ENCODE assay signal across 26 mouse cellular contexts in the genomic region with DNA sequence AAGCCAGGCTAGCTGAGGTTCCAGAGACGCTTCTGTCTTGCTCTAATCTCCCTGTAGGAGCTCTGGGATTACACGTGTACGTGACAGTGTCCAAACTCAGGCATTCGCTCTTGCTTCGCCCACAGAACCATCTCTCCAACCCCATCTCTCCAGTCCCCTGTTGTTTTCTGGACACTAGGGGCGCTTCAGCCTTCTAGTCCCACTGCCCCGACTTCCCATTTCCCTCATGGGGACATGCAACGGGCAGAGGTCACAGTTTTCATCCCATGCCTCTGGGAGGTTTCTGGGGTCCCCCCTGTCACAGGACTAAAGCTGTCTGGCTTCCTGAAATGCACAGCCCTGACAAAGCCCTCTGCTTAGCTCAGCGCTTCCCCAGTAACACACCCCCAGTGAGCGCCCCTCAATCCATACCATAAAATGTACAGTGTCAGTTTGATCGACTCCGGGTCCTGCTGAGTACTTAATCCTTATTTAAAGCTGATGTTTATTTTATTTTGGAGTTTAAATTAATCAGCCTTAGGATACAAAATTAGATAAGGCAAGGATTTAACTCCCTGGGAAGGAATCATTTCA.
DNase-seq lines count a peak whose midpoint lies in the region; ATAC-seq lines count a peak whose summit lies in the region.
"Had no signal": no experiment of that assay in that cellular context is flagged by ENCODE, and none has a peak within 500 bp of the region (broad histone marks: within the 10 kb centered on the region; RNA-seq: fewer than 3 reads in every experiment).

No protein-coding gene starts in this region.

- no peak for DNase-seq in forebrain, embryonic 14.5 days (ENCODE audit: low spot score)
- no peak for DNase-seq in neural tube, embryonic 10.5 days (ENCODE audit: extremely low spot score, low spot score)
- DNase-seq in urinary bladder, postnatal 14 days (ENCODE audit: low spot score), result no peak
- no peak for DNase-seq in urinary bladder, postnatal 25 days (ENCODE audit: low spot score)
- DNase-seq: adrenal gland, adult 2 months; cerebellum, adult 18-20 months; cerebellum, postnatal 14 days; kidney, adult 11 months; lung, postnatal 36 days; thymus, postnatal 14 days had no signal

- H3K4me1 ChIP-seq in forebrain, embryonic 13.5 days, result no peaks in the 10 kb centered on the region
- H3K4me1 ChIP-seq in forebrain, embryonic 14.5 days (ENCODE audit: control insufficient read depth, insufficient read depth, low read length), result no peaks in the 10 kb centered on the region
- peaks cover 11% of the 10 kb centered on the region for H3K4me1 ChIP-seq in neural tube, embryonic 13.5 days (replicated peaks)
- H3K4me1 ChIP-seq in midbrain, embryonic 15.5 days, result peaks cover 18% of the 10 kb centered on the region
- H3K4me1 ChIP-seq: embryonic facial prominence, embryonic 13.5 days; heart, embryonic 10.5 days; limb, embryonic 10.5 days; liver, embryonic 15.5 days; lung, embryonic 15.5 days; megakaryocyte, embryonic 14.5 days had no signal

- no peak overlapping the region for H3K9ac ChIP-seq in forebrain, embryonic 13.5 days
- H3K9ac ChIP-seq in forebrain, embryonic 14.5 days (ENCODE audit: low read length), result no peak overlapping the region
- peak overlapping the region; percentile 45; the same call in 1 of the 2 replicates for H3K9ac ChIP-seq in neural tube, embryonic 13.5 days
- H3K9ac ChIP-seq in midbrain, embryonic 15.5 days, result no peak overlapping the region
- H3K9ac ChIP-seq: embryonic facial prominence, embryonic 13.5 days; kidney, embryonic 15.5 days; liver, embryonic 15.5 days; lung, embryonic 15.5 days had no signal

- H3K4me3 ChIP-seq in forebrain, embryonic 13.5 days, result no peak overlapping the region
- no peak overlapping the region for H3K4me3 ChIP-seq in forebrain, embryonic 14.5 days (ENCODE audit: low read depth, low read length)
- no peak overlapping the region for H3K4me3 ChIP-seq in neural tube, embryonic 13.5 days
- H3K4me3 ChIP-seq in midbrain, embryonic 15.5 days, result no peak overlapping the region
- H3K4me3 ChIP-seq: embryonic facial prominence, embryonic 13.5 days; erythroblast, embryonic 14.5 days; heart, embryonic 10.5 days; kidney, embryonic 15.5 days; limb, embryonic 10.5 days; liver, embryonic 15.5 days; lung, embryonic 15.5 days; megakaryocyte, embryonic 14.5 days had no signal

- peaks cover 20% of the 10 kb centered on the region for H3K9me3 ChIP-seq in forebrain, embryonic 13.5 days (replicated peaks)
- no peaks in the 10 kb centered on the region for H3K9me3 ChIP-seq in forebrain, embryonic 14.5 days (replicated peaks; ENCODE audit: control insufficient read depth, low read length)
- H3K9me3 ChIP-seq in neural tube, embryonic 13.5 days, result peaks cover 8% of the 10 kb centered on the region
- 0 out of 2 replicates have a peak, but pooled peaks cover 4% of the 10 kb centered on the region for H3K9me3 ChIP-seq in midbrain, embryonic 15.5 days
- H3K9me3 ChIP-seq: limb, embryonic 10.5 days; lung, embryonic 15.5 days had no signal

- no peaks in the 10 kb centered on the region for H3K27me3 ChIP-seq in forebrain, embryonic 13.5 days
- no peaks in the 10 kb centered on the region for H3K27me3 ChIP-seq in forebrain, embryonic 14.5 days (replicated peaks; ENCODE audit: control insufficient read depth, insufficient read depth, low read length)
- H3K27me3 ChIP-seq in neural tube, embryonic 13.5 days, result no peaks in the 10 kb centered on the region
- no peaks in the 10 kb centered on the region for H3K27me3 ChIP-seq in midbrain, embryonic 15.5 days (replicated peaks)
- H3K27me3 ChIP-seq: embryonic facial prominence, embryonic 13.5 days; kidney, embryonic 15.5 days; liver, embryonic 15.5 days; lung, embryonic 15.5 days; megakaryocyte, embryonic 14.5 days; Patski had no signal

- H3K4me2 ChIP-seq in forebrain, embryonic 13.5 days, result no peak overlapping the region
- no peak overlapping the region for H3K4me2 ChIP-seq in forebrain, embryonic 14.5 days (ENCODE audit: low read length)
- no peak overlapping the region for H3K4me2 ChIP-seq in neural tube, embryonic 13.5 days
- no peak overlapping the region for H3K4me2 ChIP-seq in midbrain, embryonic 15.5 days
- H3K4me2 ChIP-seq: embryonic facial prominence, embryonic 13.5 days; kidney, embryonic 15.5 days; liver, embryonic 15.5 days; lung, embryonic 15.5 days had no signal

- H3K36me3 ChIP-seq in forebrain, embryonic 13.5 days (ENCODE audit: poor library complexity, severe bottlenecking), result no peaks in the 10 kb centered on the region
- H3K36me3 ChIP-seq in forebrain, embryonic 14.5 days (ENCODE audit: control insufficient read depth, insufficient read depth, low read length), result no peaks in the 10 kb centered on the region
- no peaks in the 10 kb centered on the region for H3K36me3 ChIP-seq in neural tube, embryonic 13.5 days
- no peaks in the 10 kb centered on the region for H3K36me3 ChIP-seq in midbrain, embryonic 15.5 days (replicated peaks)
- H3K36me3 ChIP-seq: embryonic facial prominence, embryonic 13.5 days; G1E; heart, embryonic 10.5 days; kidney, embryonic 15.5 days; limb, embryonic 10.5 days; liver, embryonic 15.5 days; lung, embryonic 15.5 days had no signal

- no peak for ATAC-seq in forebrain, embryonic 13.5 days
- ATAC-seq in forebrain, embryonic 14.5 days, result no peak
- ATAC-seq in neural tube, embryonic 13.5 days (ENCODE audit: low read depth), result no peak
- no peak for ATAC-seq in midbrain, embryonic 15.5 days (replicated peaks)
- no peak for ATAC-seq in erythroid progenitor cell, adult 5-6 weeks (replicated peaks; ENCODE audit: low FRiP score, poor library complexity, severe bottlenecking)
- ATAC-seq: CD4-positive, CD25-positive, alpha-beta regulatory T cell, adult 4 months; hindbrain, embryonic 16.5 days; Patski had no signal

- H3K27ac ChIP-seq in forebrain, embryonic 13.5 days, result 0 out of 2 replicates have a peak overlapping the region, but pooled peaks have one; percentile 3
- no peak overlapping the region for H3K27ac ChIP-seq in forebrain, embryonic 14.5 days (ENCODE audit: low read depth, low read length)
- H3K27ac ChIP-seq in neural tube, embryonic 13.5 days (replicated peaks), result 0 out of 2 replicates have a peak overlapping the region, but pooled peaks have one; percentile 46
- peak overlapping the region; percentile 43; the same call in 1 of the 2 replicates for H3K27ac ChIP-seq in midbrain, embryonic 15.5 days
- H3K27ac ChIP-seq: embryonic facial prominence, embryonic 13.5 days; heart, embryonic 10.5 days; kidney, embryonic 15.5 days; limb, embryonic 10.5 days; liver, embryonic 15.5 days; lung, embryonic 15.5 days had no signal

- WGBS in forebrain, embryonic 13.5 days, result 56% methylated on average over 12 of the region's 12 CpGs
- 44% methylated on average over 12 of the region's 12 CpGs for WGBS in forebrain, embryonic 14.5 days
- WGBS in neural tube, embryonic 13.5 days, result 62% methylated on average over 12 of the region's 12 CpGs
- WGBS in midbrain, embryonic 15.5 days, result 31% methylated on average over 12 of the region's 12 CpGs
